8 mouse cellular contexts compared by ENCODE assay signal in genomic region chr19:40830703-40831415, GRCm38 (mm10). TPM values are rescaled to one million over a fixed set of nuclear protein-coding genes. Genes with fewer than 3 reads are reported as not detected.
DNase-seq lines count a peak whose midpoint lies in the region; ATAC-seq and TF ChIP-seq lines count a peak whose summit lies in the region.

Gene Ccnj (plus strand): TSS chr19:40831279.

- H3K4me1 ChIP-seq in cerebellum, adult 2 months (ENCODE audit: control insufficient read depth, insufficient read depth, low read length) = 0 out of 2 replicates have a peak, but pooled peaks cover 2% of the 10 kb centered on the region
- H3K4me1 ChIP-seq in forebrain, postnatal 0 days (ENCODE audit: insufficient read depth) = peaks cover 16% of the 10 kb centered on the region; the same call in 1 of the 2 replicates
- peaks cover 18% of the 10 kb centered on the region for H3K4me1 ChIP-seq in lung, embryonic 14.5 days (ENCODE audit: insufficient read depth)

- peak; percentile 53 for DNase-seq in MEL-GATA-1-ER (ENCODE audit: extremely low read depth, low read depth)
- DNase-seq in cerebellum, adult 2 months = peak; percentile 96
- DNase-seq in forebrain, postnatal 0 days = peak; percentile 96
- DNase-seq in heart, postnatal 4 days = peak; percentile 95
- peak; percentile 75 to 91 for DNase-seq in layer of hippocampus, adult 8-10 months (ENCODE audit: low spot score in 2 of 2)
- peak; percentile 96 for DNase-seq in lung, embryonic 14.5 days
- DNase-seq in testis, postnatal 14 days (ENCODE audit: low spot score) = peak; percentile 91

- no peaks in the 10 kb centered on the region for H3K36me3 ChIP-seq in forebrain, postnatal 0 days (ENCODE audit: insufficient read depth)
- H3K36me3 ChIP-seq in lung, embryonic 14.5 days (ENCODE audit: insufficient read depth) = no peaks in the 10 kb centered on the region

- no peaks in the 10 kb centered on the region for H3K9me3 ChIP-seq in forebrain, postnatal 0 days (ENCODE audit: low read length)
- no peaks in the 10 kb centered on the region for H3K9me3 ChIP-seq in lung, embryonic 14.5 days (ENCODE audit: low read depth, low read length)

- peak within 1 kb of the TSS; percentile 97 for H3K9ac ChIP-seq in forebrain, postnatal 0 days
- peak within 1 kb of the TSS; percentile 97 for H3K9ac ChIP-seq in lung, embryonic 14.5 days

- no peak for TF ChIP-seq CTCF in cerebellum, adult 2 months (IDR thresholded peaks at IDR 0.05; ENCODE audit: borderline replicate concordance, insufficient read depth, low read depth, low read length)
- 0 out of 2 replicates have a peak, but pooled peaks have one; percentile 3 for TF ChIP-seq CTCF in forebrain, postnatal 0 days (IDR thresholded peaks at IDR 0.05; ENCODE audit: low read depth)
- TF ChIP-seq CTCF in lung, embryonic 14.5 days (IDR thresholded peaks at IDR 0.05; ENCODE audit: low read depth) = no peak

- H3K4me2 ChIP-seq in forebrain, postnatal 0 days (ENCODE audit: low read depth) = peak within 1 kb of the TSS; percentile 76
- H3K4me2 ChIP-seq in lung, embryonic 14.5 days = peak within 1 kb of the TSS; percentile 88

- under 1% methylated on average over 71 of the region's 71 CpGs for WGBS in cerebellum, adult 2 months
- WGBS in forebrain, postnatal 0 days = under 1% methylated on average over 57 of the region's 71 CpGs
- under 1% methylated on average over 71 of the region's 71 CpGs for WGBS in lung, embryonic 14.5 days

- ATAC-seq in forebrain, postnatal 0 days = peak; percentile 98
- ATAC-seq in lung, embryonic 14.5 days (ENCODE audit: insufficient read depth) = peak; percentile 99
- ATAC-seq in neutrophil, adult 5-6 weeks (ENCODE audit: extremely low read depth, insufficient number of reproducible peaks, low FRiP score, poor library complexity, severe bottlenecking) = peak; percentile 63

- TF ChIP-seq POLR2A in cerebellum, adult 2 months (IDR thresholded peaks at IDR 0.05; ENCODE audit: borderline replicate concordance, insufficient read depth, low read length) = peak; percentile 52; the same call in 1 of the 2 replicates

- peak within 1 kb of the TSS; percentile 82 for H3K27ac ChIP-seq in cerebellum, adult 2 months (ENCODE audit: insufficient read depth, low read length)
- peak within 1 kb of the TSS; percentile 94 for H3K27ac ChIP-seq in forebrain, postnatal 0 days (ENCODE audit: low read depth, low read length)
- peak within 1 kb of the TSS; percentile 85 for H3K27ac ChIP-seq in lung, embryonic 14.5 days (ENCODE audit: low read depth)

- no peaks in the 10 kb centered on the region; the same call in 1 of the 2 replicates for H3K27me3 ChIP-seq in cerebellum, adult 2 months (ENCODE audit: control insufficient read depth, insufficient read depth, low read length)
- H3K27me3 ChIP-seq in forebrain, postnatal 0 days (ENCODE audit: insufficient read depth, low read length) = no peaks in the 10 kb centered on the region
- H3K27me3 ChIP-seq in lung, embryonic 14.5 days (ENCODE audit: insufficient read depth, low read length) = no peaks in the 10 kb centered on the region

- peak within 1 kb of the TSS; percentile 92 for H3K4me3 ChIP-seq in cerebellum, adult 2 months (replicated peaks; ENCODE audit: insufficient read depth, low read depth, low read length)
- peak within 1 kb of the TSS; percentile 89 for H3K4me3 ChIP-seq in forebrain, postnatal 0 days (ENCODE audit: low read depth, low read length)
- H3K4me3 ChIP-seq in lung, embryonic 14.5 days (ENCODE audit: low read depth, low read length) = peak within 1 kb of the TSS; percentile 74

RNA-seq across cellular contexts. Expression of gene Ccnj, which starts in this region (rescaled TPM):
- 8.4 and 8.7 TPM in 2 replicates for polyA plus RNA-seq in cerebellum, adult 2 months (2012; rRNA removed)
- 10.5 and 12.1 TPM in 2 replicates for total RNA-seq in forebrain, postnatal 0 days (2014; rRNA removed)
- polyA plus RNA-seq in forebrain, postnatal 0 days (2015; fragmentation: Nextera tagmentation; extraction: Ambion mirVana) = 8.7 and 9.2 TPM in 2 replicates
- 1 to 10 TPM; 7.4 to 7.5 TPM for total RNA-seq in heart, postnatal 4 days (2021)
- total RNA-seq in layer of hippocampus, adult 8-10 months (2022) = 1 to 10 TPM; 6.8 to 7.9 (median 7.4) TPM
- 13.0 TPM in 2 replicates for polyA plus RNA-seq in lung, embryonic 14.5 days (2014; fragmentation: Nextera tagmentation; extraction: Ambion mirVana)
- 16.5 and 18.3 TPM in 2 replicates for total RNA-seq in neutrophil, adult 5-6 weeks (2017)

Comparison
In these comparisons a context has a peak if more than half of its experiments do, and no peak if none do; other contexts are left out.
1. Peak in every context shown above with its lines: DNase-seq, ATAC-seq, H3K4me3 ChIP-seq and H3K27ac ChIP-seq.